Mouse (Mus musculus) stomach, embryonic 16.5 days (tissue): ENCODE data around the gene Lrrc28. TPM values are rescaled to one million over a fixed set of nuclear protein-coding genes. Genes with fewer than 3 reads are reported as not detected.
A peak's percentile ranks its signal among the peaks of the same experiment; 100 is the strongest.

Experiments used
- ATAC-seq: fragments of 200-750 bp; cut with Nextera tagmentation; 2 replicates; pipeline ENCODE4 v1.8.0; 2017; ENCODE audit warnings: moderate number of reproducible peaks, moderate TSS enrichment; ENCODE audit not compliant: insufficient read depth, low FRiP score
- H3K27ac ChIP-seq: fragments of 300-500 bp; sonication (generic); 2 replicates; pipeline ENCODE4 v1.5.1; 2014; ENCODE audit warnings: low read length
- H3K27me3 ChIP-seq: fragments of 300-500 bp; sonication (generic); 2 replicates; pipeline ENCODE4 v1.6.1; 2014; ENCODE audit warnings: low read length, control low read depth, mixed read lengths; ENCODE audit not compliant: control insufficient read depth, insufficient read depth
- H3K36me3 ChIP-seq: fragments of 300-500 bp; sonication (generic); 2 replicates; pipeline ENCODE4 v1.6.1; 2014; ENCODE audit warnings: low read length; ENCODE audit not compliant: control insufficient read depth, insufficient read depth
- H3K4me1 ChIP-seq: fragments of 300-500 bp; sonication (generic); 2 replicates; pipeline ENCODE4 v1.6.1; 2014; ENCODE audit warnings: low read length, control low read depth, mixed read lengths; ENCODE audit not compliant: control insufficient read depth, insufficient read depth
- H3K4me2 ChIP-seq: fragments of 300-500 bp; sonication (generic); 2 replicates; pipeline ENCODE4 v1.6.1; 2014; ENCODE audit warnings: low read depth, low read length, mixed read lengths
- H3K4me3 ChIP-seq: fragments of 300-500 bp; sonication (generic); replicated peaks from 2 replicates; pipeline ENCODE4 v1.5.1; 2014; ENCODE audit warnings: mild to moderate bottlenecking, low read length
- H3K9ac ChIP-seq: fragments of 300-500 bp; sonication (generic); 2 replicates; pipeline ENCODE4 v1.6.1; 2014; ENCODE audit warnings: low read length
- H3K9me3 ChIP-seq: fragments of 300-500 bp; sonication (generic); replicated peaks from 2 replicates; pipeline ENCODE4 v1.6.1; 2016; ENCODE audit warnings: low read length, control low read depth; ENCODE audit not compliant: control insufficient read depth
- WGBS: fragments of 180-500 bp; shearing (Covaris S2); extraction: QIAGEN DNeasy Blood & Tissue Kit; methylation state at CpG from one replicate; pipeline ENCODE4 v1.1.7; 2014; 5-methylcytosine and 5-hydroxymethylcytosine counted together
- polyA plus RNA-seq: library from polyadenylated mRNA; unstranded; fragments of >200 nt; fragmentation: Nextera tagmentation; extraction: Ambion mirVana; gene quantifications from 2 replicates; pipeline ENCODE4 v1.2.1, GENCODE M21; 2015

The Lrrc28 gene
- 22.3 and 28.4 TPM in 2 replicates for polyA plus RNA-seq

GRCm38 (mm10) chr7:67644833-67645680, at the start of gene Lrrc28:
Gene Lrrc28 (minus strand): TSS chr7:67645268.
- H3K4me1 ChIP-seq: peaks cover 27% of the 10 kb centered on the region
- peak within 1 kb of the TSS; percentile 91 for H3K27ac ChIP-seq
- H3K9me3 ChIP-seq: no peaks in the 10 kb centered on the region
- H3K27me3 ChIP-seq: no peaks in the 10 kb centered on the region
- peak within 1 kb of the TSS; percentile 89 for H3K4me3 ChIP-seq
- H3K36me3 ChIP-seq: no peaks in the 10 kb centered on the region
- peak within 1 kb of the TSS; percentile 95 for H3K9ac ChIP-seq
- under 1% methylated on average over 55 of the region's 55 CpGs for WGBS
- peak within 1 kb of the TSS; percentile 92 for H3K4me2 ChIP-seq
- peak; percentile 99 for ATAC-seq

GRCm38 (mm10) chr7:67692791-67693538, 47.9 kb upstream of the Lrrc28 start:
- ATAC-seq: no peak
- WGBS: 92% methylated on average over 23 of the region's 23 CpGs
- H3K4me3 ChIP-seq: no peak overlapping the region
- H3K9me3 ChIP-seq: no peaks in the 10 kb centered on the region
- no peak overlapping the region for H3K4me2 ChIP-seq
- H3K36me3 ChIP-seq: no peaks in the 10 kb centered on the region
- H3K27me3 ChIP-seq: no peaks in the 10 kb centered on the region
- H3K27ac ChIP-seq: no peak overlapping the region
- peaks cover 10% of the 10 kb centered on the region; the same call in 1 of the 2 replicates for H3K4me1 ChIP-seq
- H3K9ac ChIP-seq: no peak overlapping the region

DNA sequence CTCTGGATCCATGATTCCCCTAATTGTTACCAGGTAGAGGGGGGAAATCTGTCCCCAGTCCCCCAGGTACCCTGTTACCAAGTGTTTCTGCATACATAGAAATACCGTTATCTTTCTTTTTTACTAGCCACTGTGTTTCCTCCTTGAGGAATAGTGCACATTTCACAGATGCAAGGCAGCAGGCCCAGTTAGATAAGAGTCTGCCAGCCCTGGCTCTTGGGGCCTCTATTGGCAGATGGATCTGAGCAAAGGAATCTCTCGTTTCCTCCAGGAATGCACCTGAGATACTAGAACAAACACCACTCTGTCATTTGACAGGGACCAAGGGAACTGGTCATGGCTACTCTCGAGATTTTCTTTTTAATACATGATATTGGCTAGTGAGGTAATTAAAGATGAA, 47.1 kb upstream of the Lrrc28 start:
- H3K36me3 ChIP-seq: no peaks in the 10 kb centered on the region
- WGBS: 53% methylated on average over 3 of the region's 3 CpGs
- no peaks in the 10 kb centered on the region for H3K9me3 ChIP-seq
- H3K4me3 ChIP-seq: no peak overlapping the region
- H3K9ac ChIP-seq: no peak overlapping the region
- ATAC-seq: no peak
- H3K27ac ChIP-seq: no peak overlapping the region
- H3K4me2 ChIP-seq: no peak overlapping the region
- H3K4me1 ChIP-seq: peaks cover 10% of the 10 kb centered on the region; the same call in 1 of the 2 replicates
- H3K27me3 ChIP-seq: no peaks in the 10 kb centered on the region

DNA sequence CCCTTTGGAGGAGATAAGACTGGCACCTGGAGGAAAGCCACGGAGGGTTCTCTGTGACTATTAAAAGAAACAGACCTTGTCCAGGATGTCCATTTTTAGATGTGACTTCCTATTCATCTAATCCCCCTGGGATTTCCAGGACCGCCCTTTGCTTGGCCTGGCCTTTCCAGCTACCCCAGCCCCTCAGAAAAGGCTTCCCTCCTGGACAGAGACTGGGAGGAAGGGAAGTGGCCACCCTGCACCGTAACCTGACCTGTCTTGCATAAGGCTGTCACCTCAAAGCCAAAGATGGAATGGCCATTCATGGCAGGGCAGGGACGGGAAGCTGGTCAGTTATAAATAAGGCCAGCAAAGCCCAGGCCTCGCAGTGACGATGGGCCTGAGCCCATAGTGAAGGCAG, 46.0 kb upstream of the Lrrc28 start:
- ATAC-seq: no peak
- Histone ChIP-seq H3K27ac (peak overlapping the region; percentile 13; the same call in 1 of the 2 replicates), H3K9ac (no peak overlapping the region), H3K4me3 (no peak overlapping the region), H3K9me3 (no peaks in the 10 kb centered on the region), H3K4me2 (no peak overlapping the region), H3K36me3 (no peaks in the 10 kb centered on the region), H3K27me3 (no peaks in the 10 kb centered on the region), H3K4me1 (peaks cover 10% of the 10 kb centered on the region; the same call in 1 of the 2 replicates)
- 68% methylated on average over 6 of the region's 6 CpGs for WGBS

DNA sequence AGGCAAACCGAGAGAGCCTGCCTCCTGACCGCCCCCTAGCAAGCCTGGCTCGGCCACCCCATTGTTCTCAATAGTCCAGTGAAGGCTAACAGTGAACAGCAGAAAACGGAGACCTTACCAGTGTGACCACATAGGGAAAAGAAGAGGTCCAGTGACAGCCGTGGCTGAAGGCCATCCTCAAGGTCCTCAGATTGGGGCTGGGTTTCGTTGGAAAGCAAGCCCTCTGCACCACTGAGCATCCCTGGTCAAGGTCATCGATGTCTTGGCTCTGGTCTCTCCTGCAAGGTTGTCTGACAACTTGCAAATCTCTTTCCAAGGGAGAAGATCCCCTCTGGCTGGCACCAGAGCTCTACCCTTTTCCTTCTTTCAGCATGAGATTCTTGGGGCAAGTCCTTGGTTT, 44.7 kb upstream of the Lrrc28 start:
- Histone ChIP-seq H3K4me2 (no peak overlapping the region), H3K4me3 (no peak overlapping the region), H3K9me3 (no peaks in the 10 kb centered on the region), H3K27ac (peak overlapping the region; percentile 76), H3K4me1 (peaks cover 10% of the 10 kb centered on the region; the same call in 1 of the 2 replicates), H3K9ac (no peak overlapping the region), H3K27me3 (no peaks in the 10 kb centered on the region), H3K36me3 (peaks cover 7% of the 10 kb centered on the region)
- 64% methylated on average over 7 of the region's 7 CpGs for WGBS
- no peak for ATAC-seq

- peaks cover 7% of the 10 kb centered on the region for H3K36me3 ChIP-seq
- H3K27me3 ChIP-seq: no peaks in the 10 kb centered on the region
- peak; percentile 89 for ATAC-seq
- H3K4me3 ChIP-seq: no peak overlapping the region
- no peak overlapping the region for H3K9ac ChIP-seq
- no peaks in the 10 kb centered on the region for H3K9me3 ChIP-seq
- H3K4me1 ChIP-seq: peaks cover 10% of the 10 kb centered on the region; the same call in 1 of the 2 replicates
- H3K27ac ChIP-seq: peak overlapping the region; percentile 93
- no peak overlapping the region for H3K4me2 ChIP-seq
- WGBS: 26% methylated on average over 3 of the region's 3 CpGs
Measured at GRCm38 (mm10) chr7:67688281-67688680, 43.2 kb upstream of the Lrrc28 start.

GRCm38 (mm10) chr7:67686545-67686944, 41.5 kb upstream of the Lrrc28 start:
- Histone ChIP-seq H3K4me3 (no peak overlapping the region), H3K9ac (no peak overlapping the region), H3K4me2 (no peak overlapping the region), H3K4me1 (peaks cover 10% of the 10 kb centered on the region; the same call in 1 of the 2 replicates), H3K9me3 (no peaks in the 10 kb centered on the region), H3K27me3 (no peaks in the 10 kb centered on the region), H3K27ac (no peak overlapping the region), H3K36me3 (peaks cover 7% of the 10 kb centered on the region)
- no peak for ATAC-seq
- WGBS: 97% methylated on average over 3 of the region's 3 CpGs

DNA sequence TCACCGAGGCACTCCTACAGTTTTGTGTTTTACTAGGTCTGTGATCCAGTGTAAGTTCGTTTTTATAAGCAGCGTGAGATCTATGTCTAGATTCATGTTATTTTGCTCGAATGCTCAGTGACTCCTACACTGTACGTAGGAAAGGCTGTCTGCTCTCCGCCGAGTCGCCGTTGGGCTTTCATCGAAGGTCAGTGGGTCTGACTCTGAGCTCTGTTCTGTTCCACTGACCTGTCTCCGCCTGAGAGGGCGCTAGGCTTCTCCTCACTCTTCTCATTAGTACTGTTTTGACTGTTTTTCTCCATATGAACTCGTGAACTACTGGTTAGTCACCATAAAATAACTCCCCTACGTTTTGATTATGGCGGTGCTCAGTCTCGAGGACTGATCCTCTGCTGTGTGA, 37.9 kb upstream of the Lrrc28 start:
- H3K4me1 ChIP-seq: no peaks in the 10 kb centered on the region; the same call in 1 of the 2 replicates
- H3K4me3 ChIP-seq: no peak overlapping the region
- H3K36me3 ChIP-seq: peaks cover 7% of the 10 kb centered on the region
- no peaks in the 10 kb centered on the region for H3K27me3 ChIP-seq
- no peak for ATAC-seq
- H3K27ac ChIP-seq: no peak overlapping the region
- no peak overlapping the region for H3K9ac ChIP-seq
- no peaks in the 10 kb centered on the region for H3K9me3 ChIP-seq
- H3K4me2 ChIP-seq: no peak overlapping the region
- WGBS: 82% methylated on average over 16 of the region's 16 CpGs

DNA sequence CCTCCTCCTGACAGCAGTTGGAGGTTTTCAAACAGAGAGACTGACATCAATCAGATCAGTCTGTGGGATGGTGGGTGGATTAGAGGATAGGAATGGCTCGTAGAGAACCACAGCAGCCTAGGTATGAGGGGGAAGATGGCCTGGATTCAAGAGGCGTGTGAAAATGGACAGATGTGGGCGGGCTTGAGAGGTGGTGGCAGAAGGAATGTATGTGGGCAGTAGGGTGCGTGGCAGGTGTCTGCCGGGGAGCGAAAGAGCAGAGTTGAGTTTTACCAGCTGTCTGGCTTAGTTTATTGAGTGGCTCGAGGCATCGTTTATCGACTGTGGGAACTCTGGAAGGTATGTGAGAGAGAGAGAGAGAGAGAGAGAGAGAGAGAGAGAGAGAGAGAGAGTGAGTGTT, 36.0 kb upstream of the Lrrc28 start:
- no peak overlapping the region for H3K27ac ChIP-seq
- 59% methylated on average over 9 of the region's 9 CpGs for WGBS
- H3K9ac ChIP-seq: no peak overlapping the region
- no peaks in the 10 kb centered on the region for H3K9me3 ChIP-seq
- ATAC-seq: peak; percentile 31; the same call in 1 of the 2 replicates
- peaks cover 7% of the 10 kb centered on the region for H3K36me3 ChIP-seq
- no peak overlapping the region for H3K4me2 ChIP-seq
- no peaks in the 10 kb centered on the region for H3K27me3 ChIP-seq
- H3K4me3 ChIP-seq: no peak overlapping the region
- no peaks in the 10 kb centered on the region; the same call in 1 of the 2 replicates for H3K4me1 ChIP-seq
